Mouse (Mus musculus) hindbrain, embryonic 16.5 days (tissue): ENCODE data around the gene Mrpl23. TPM values are rescaled to one million over a fixed set of nuclear protein-coding genes. Genes with fewer than 3 reads are reported as not detected.

Experiments used
- ATAC-seq: fragments of 200-750 bp; cut with Nextera tagmentation; 2 replicates; pipeline ENCODE4 v1.8.0; 2017; ENCODE audit warnings: moderate TSS enrichment, moderate library complexity
- H3K27ac ChIP-seq: fragments of 300-500 bp; sonication (generic); 2 replicates; pipeline ENCODE4 v1.5.1; 2014; ENCODE audit warnings: low read depth, mild to moderate bottlenecking, control low read depth, low read length, moderate library complexity
- H3K27me3 ChIP-seq: fragments of 300-500 bp; sonication (generic); replicated peaks from 2 replicates; pipeline ENCODE4 v1.6.1; 2014; ENCODE audit warnings: low read length; ENCODE audit not compliant: control insufficient read depth, insufficient read depth
- H3K36me3 ChIP-seq: fragments of 300-500 bp; sonication (generic); 2 replicates; pipeline ENCODE4 v1.6.1; 2014; ENCODE audit warnings: mild to moderate bottlenecking, low read length, moderate library complexity, mixed read lengths; ENCODE audit not compliant: control insufficient read depth, insufficient read depth
- H3K4me1 ChIP-seq: fragments of 300-500 bp; sonication (generic); 2 replicates; pipeline ENCODE4 v1.6.1; 2014; ENCODE audit warnings: low read depth, low read length; ENCODE audit not compliant: control insufficient read depth, insufficient read depth
- H3K4me2 ChIP-seq: fragments of 300-500 bp; sonication (generic); 2 replicates; pipeline ENCODE4 v1.6.1; 2014; ENCODE audit warnings: mild to moderate bottlenecking, low read length, control low read depth, moderate library complexity
- H3K4me3 ChIP-seq: fragments of 300-500 bp; sonication (generic); 2 replicates; pipeline ENCODE4 v1.5.1; 2014; ENCODE audit warnings: mild to moderate bottlenecking, low read length, control low read depth, moderate library complexity
- H3K9ac ChIP-seq: fragments of 300-500 bp; sonication (generic); 2 replicates; pipeline ENCODE4 v1.6.1; 2014; ENCODE audit warnings: low read depth, mild to moderate bottlenecking, control low read depth, low read length, moderate library complexity
- H3K9me3 ChIP-seq: fragments of 300-500 bp; sonication (generic); 2 replicates; pipeline ENCODE4 v1.6.1; 2014; ENCODE audit warnings: mild to moderate bottlenecking, low read length, moderate library complexity; ENCODE audit not compliant: control insufficient read depth
- WGBS: fragments of 180-500 bp; shearing (Covaris S2); extraction: QIAGEN DNeasy Blood & Tissue Kit; methylation state at CpG from one replicate; pipeline ENCODE4 v1.1.7; 2014; 5-methylcytosine and 5-hydroxymethylcytosine counted together
- polyA plus RNA-seq: library from polyadenylated mRNA; unstranded; fragments of >200 nt; fragmentation: Nextera tagmentation; extraction: Ambion mirVana; gene quantifications from 2 replicates; pipeline ENCODE4 v1.2.1, GENCODE M21; 2015

Gene Mrpl23
- polyA plus RNA-seq, 1 experiment from 2014 or later, result 26.2 TPM

- Histone ChIP-seq H3K4me3 (no peak overlapping the region), H3K4me2 (no peak overlapping the region), H3K9ac (no peak overlapping the region), H3K4me1 (no peaks in the 10 kb centered on the region), H3K27me3 (no peaks in the 10 kb centered on the region), H3K36me3 (no peaks in the 10 kb centered on the region), H3K9me3 (no peaks in the 10 kb centered on the region), H3K27ac (no peak overlapping the region)
- 93% methylated on average over 2 of the region's 2 CpGs for WGBS
- ATAC-seq, result no peak
Observed at GRCm38 (mm10) chr7:142497775-142498174, 34.7 kb upstream of the Mrpl23 start.

GRCm38 (mm10) chr7:142498575-142498974, 33.9 kb upstream of the Mrpl23 start, which contains the start of gene Tnnt3:
Gene Tnnt3 (plus strand): TSS chr7:142498836.
- no peak for ATAC-seq
- H3K4me2 ChIP-seq, result no peak within 1 kb of the TSS
- H3K36me3 ChIP-seq, result no peaks in the 10 kb centered on the region
- no peak within 1 kb of the TSS for H3K9ac ChIP-seq
- no peaks in the 10 kb centered on the region for H3K9me3 ChIP-seq
- H3K4me1 ChIP-seq, result no peaks in the 10 kb centered on the region
- no peak within 1 kb of the TSS for H3K4me3 ChIP-seq
- H3K27me3 ChIP-seq, result no peaks in the 10 kb centered on the region
- WGBS, result 72% methylated on average over 2 of the region's 2 CpGs
- H3K27ac ChIP-seq, result no peak within 1 kb of the TSS

- Histone ChIP-seq H3K27me3 (no peaks in the 10 kb centered on the region), H3K36me3 (no peaks in the 10 kb centered on the region), H3K9ac (no peak overlapping the region), H3K27ac (no peak overlapping the region), H3K4me3 (no peak overlapping the region), H3K9me3 (no peaks in the 10 kb centered on the region), H3K4me1 (no peaks in the 10 kb centered on the region), H3K4me2 (no peak overlapping the region)
- ATAC-seq, result no peak
- 79% methylated on average over 5 of the region's 5 CpGs for whole genome bisulfite sequencing
Observed at GRCm38 (mm10) chr7:142499010-142499721, 33.3 kb upstream of the Mrpl23 start.

- Histone ChIP-seq H3K4me1 (no peaks in the 10 kb centered on the region), H3K4me2 (no peak overlapping the region), H3K27ac (no peak overlapping the region), H3K36me3 (no peaks in the 10 kb centered on the region), H3K9me3 (no peaks in the 10 kb centered on the region), H3K9ac (no peak overlapping the region), H3K4me3 (no peak overlapping the region), H3K27me3 (no peaks in the 10 kb centered on the region)
- ATAC-seq, result no peak
- WGBS, result 86% methylated on average over 1 of the region's 1 CpGs
Observed at GRCm38 (mm10) chr7:142500032-142500431, 32.5 kb upstream of the Mrpl23 start.

DNA sequence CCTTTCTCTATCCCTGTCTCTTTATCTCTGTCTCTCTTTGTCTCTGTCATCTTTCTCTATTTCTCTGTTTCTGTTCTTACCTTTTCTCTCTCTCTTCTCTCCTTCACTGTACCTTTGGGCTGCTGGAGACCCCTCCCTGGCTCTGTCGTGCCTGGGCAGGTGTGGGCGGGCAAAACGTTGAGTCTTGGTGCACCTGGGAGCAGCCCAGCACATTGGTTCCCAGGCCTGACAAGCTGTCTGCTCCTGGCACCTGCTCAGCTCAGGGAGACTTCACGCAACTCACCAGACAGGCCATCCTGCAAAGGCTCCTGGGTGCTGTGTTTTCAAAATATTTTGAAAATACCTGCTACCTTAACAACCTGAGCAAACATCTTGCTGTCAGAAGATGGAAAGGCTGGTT, 29.3 kb upstream of the Mrpl23 start:
- H3K27ac ChIP-seq, result no peak overlapping the region
- 87% methylated on average over 4 of the region's 4 CpGs for WGBS
- H3K4me1 ChIP-seq, result peaks cover 12% of the 10 kb centered on the region
- H3K4me2 ChIP-seq, result no peak overlapping the region
- no peaks in the 10 kb centered on the region for H3K9me3 ChIP-seq
- H3K9ac ChIP-seq, result no peak overlapping the region
- H3K36me3 ChIP-seq, result no peaks in the 10 kb centered on the region
- no peak for ATAC-seq
- H3K4me3 ChIP-seq, result no peak overlapping the region
- no peaks in the 10 kb centered on the region for H3K27me3 ChIP-seq

- no peak overlapping the region for H3K4me3 ChIP-seq
- no peak overlapping the region for H3K27ac ChIP-seq
- ATAC-seq, result no peak
- H3K36me3 ChIP-seq, result no peaks in the 10 kb centered on the region
- no peak overlapping the region for H3K4me2 ChIP-seq
- no peak overlapping the region; the same call in 1 of the 2 replicates for H3K9ac ChIP-seq
- WGBS, result 21% methylated on average over 2 of the region's 2 CpGs
- H3K9me3 ChIP-seq, result no peaks in the 10 kb centered on the region
- H3K4me1 ChIP-seq, result peaks cover 15% of the 10 kb centered on the region
- H3K27me3 ChIP-seq, result no peaks in the 10 kb centered on the region
Observed at GRCm38 (mm10) chr7:142505942-142506341, 26.5 kb upstream of the Mrpl23 start.

DNA sequence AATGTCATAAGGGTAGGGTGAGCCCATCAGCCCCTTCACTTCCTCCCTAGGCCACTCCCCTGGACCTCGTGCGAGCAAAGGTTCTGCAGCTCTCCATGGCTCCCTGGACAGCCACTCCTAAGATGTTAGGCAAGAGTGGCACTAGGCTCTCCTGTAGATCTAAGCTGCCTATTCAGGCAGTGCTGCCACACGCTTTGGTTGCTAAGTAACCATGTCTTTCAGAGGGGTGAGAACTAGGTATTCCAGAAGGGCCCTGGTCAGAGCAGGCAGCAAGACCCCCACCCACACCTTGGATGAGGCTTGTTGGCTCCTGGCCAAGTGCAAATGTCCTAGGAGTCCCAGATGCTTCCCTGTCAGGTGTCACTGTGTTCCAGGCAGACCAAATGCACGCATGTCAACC, 26.0 kb upstream of the Mrpl23 start:
- H3K4me3 ChIP-seq, result no peak overlapping the region

DNA sequence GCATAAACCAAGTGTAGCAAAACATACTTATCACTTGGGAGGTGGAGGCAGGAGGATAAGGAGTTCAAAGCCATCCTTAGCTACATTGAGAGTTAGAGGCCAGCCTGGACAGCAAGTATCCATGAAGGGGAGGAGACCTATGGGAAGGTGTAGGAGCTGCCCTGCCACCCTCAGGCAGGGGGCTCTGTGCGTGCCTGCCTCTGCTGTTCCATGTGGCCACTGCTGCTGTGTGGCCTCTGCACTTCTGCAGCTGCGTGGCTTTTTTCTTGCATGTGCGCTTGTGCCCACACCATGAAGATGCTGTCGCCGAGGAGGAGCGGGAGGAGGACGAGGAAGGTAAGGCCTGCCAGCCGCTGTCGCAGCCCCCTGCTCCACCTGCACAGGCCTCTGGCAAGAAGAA, 25.0 kb upstream of the Mrpl23 start:
- 95% methylated on average over 9 of the region's 9 CpGs for WGBS
- no peak for ATAC-seq
- Histone ChIP-seq H3K36me3 (no peaks in the 10 kb centered on the region), H3K9me3 (no peaks in the 10 kb centered on the region), H3K27me3 (no peaks in the 10 kb centered on the region), H3K4me1 (peaks cover 15% of the 10 kb centered on the region), H3K9ac (no peak overlapping the region), H3K4me3 (no peak overlapping the region), H3K27ac (no peak overlapping the region), H3K4me2 (no peak overlapping the region)

More for the DNA sequence above, 26.0 kb upstream of the Mrpl23 start:
- H3K4me2 ChIP-seq, result no peak overlapping the region
- no peak overlapping the region for H3K27ac ChIP-seq
- WGBS, result 24% methylated on average over 4 of the region's 4 CpGs
- no peaks in the 10 kb centered on the region for H3K9me3 ChIP-seq
- H3K9ac ChIP-seq, result peak overlapping the region; percentile 19; the same call in 1 of the 2 replicates
- H3K4me1 ChIP-seq, result peaks cover 15% of the 10 kb centered on the region
- no peaks in the 10 kb centered on the region for H3K27me3 ChIP-seq
- no peaks in the 10 kb centered on the region for H3K36me3 ChIP-seq
- ATAC-seq, result peak; percentile 58

DNA sequence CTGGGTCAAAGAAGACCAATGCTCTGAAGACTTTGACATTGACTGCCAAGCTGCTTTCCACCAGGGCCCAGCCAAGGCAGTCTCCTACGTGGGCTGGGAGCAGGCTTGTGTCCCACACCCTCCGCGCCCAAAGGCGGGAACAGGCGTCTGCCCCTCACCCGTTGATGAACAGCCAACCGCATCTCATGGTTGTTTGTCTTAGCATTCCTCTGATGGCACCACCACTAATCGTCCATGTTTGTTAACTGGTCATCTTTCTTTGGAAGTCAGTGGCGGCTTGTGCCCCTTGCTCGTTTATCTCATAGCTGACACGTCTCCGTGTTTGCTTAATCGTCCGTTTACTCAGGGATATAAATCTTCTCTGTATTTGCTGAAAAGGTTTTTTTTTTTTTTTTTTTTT, 23.0 kb upstream of the Mrpl23 start:
- Histone ChIP-seq H3K9me3 (no peaks in the 10 kb centered on the region), H3K27me3 (no peaks in the 10 kb centered on the region), H3K4me3 (no peak overlapping the region), H3K27ac (peak overlapping the region; percentile 57), H3K4me1 (peaks cover 15% of the 10 kb centered on the region), H3K9ac (no peak overlapping the region), H3K4me2 (no peak overlapping the region), H3K36me3 (no peaks in the 10 kb centered on the region)
- ATAC-seq, result no peak
- WGBS, result 24% methylated on average over 14 of the region's 14 CpGs
